Mouse (Mus musculus) G1E-ER4 (cell line): ENCODE results near the gene Zeb2. TPM values are rescaled to one million over a fixed set of nuclear protein-coding genes. Genes with fewer than 3 reads are reported as not detected.

Source experiments
- GATA1 ChIP-seq: IDR thresholded peaks from one replicate; pipeline ENCODE4 v1.8.0; 2012; ENCODE audit warnings: low read length, inconsistent platforms
- polyA plus RNA-seq: library from polyadenylated mRNA; stranded (reverse); fragments of >175 nt; gene quantifications from 2 replicates; pipeline ENCODE4 v1.2.3, GENCODE M21; 2012

Zeb2 gene
- polyA plus RNA-seq, 1 experiment, result 7.6 TPM

DNA sequence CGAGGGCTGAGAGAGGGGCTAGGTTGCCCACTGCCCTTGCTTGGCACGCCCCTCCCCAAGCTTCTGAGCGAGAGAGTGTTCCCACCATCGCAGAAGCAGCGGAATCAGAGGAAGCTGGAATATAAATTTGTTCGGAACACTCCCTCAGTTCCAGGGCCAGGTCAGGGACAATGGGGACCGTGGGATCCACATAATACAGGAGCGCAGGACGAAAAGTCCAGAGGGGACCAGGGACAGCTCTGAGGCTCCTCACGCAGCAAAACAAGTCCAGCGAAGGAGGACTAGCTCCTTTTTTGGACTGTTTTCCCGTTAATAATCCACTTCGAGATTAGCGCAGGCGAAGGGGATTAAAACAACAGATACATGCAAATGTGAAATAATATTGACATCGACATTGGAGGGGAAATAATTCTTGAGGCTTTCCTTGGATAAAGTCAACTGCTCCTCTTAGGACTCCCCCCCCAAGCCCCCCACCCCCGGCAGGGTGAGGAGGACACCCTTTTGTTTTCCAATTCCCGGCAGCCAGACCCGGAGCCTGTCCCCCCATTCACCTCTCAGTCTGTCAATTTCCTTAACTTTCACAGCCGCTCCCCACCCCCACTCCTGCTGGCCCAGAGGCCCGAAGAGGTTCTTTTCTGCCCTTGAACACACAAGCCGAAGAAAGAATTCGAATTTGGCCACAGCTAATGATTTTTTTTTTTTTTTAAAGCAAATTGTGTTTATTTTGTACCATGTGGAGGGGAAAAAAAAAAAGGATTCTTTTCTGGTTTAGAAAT lies 1.3 kb downstream of the Zeb2 start:
- no peak for TF ChIP-seq GATA1

DNA sequence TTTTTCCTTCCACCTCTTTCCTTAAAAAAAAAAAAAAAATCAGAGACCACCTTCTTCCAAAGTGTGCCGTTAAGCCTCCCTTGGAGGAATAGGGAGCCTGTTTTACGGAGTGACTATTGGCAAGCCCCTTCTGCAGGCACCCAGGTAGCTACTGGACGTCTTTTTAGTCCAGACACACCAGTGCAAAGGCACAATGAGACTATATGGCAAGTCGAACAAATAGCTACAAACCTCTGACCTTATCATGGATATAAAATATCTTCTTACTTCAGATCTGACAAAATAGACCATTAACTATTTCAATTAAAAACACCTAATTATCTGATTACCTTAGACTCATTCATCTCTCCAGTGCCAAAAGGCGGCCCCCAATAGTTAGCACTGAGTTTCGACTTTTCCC lies 2.0 kb downstream of the Zeb2 start:
- no peak for TF ChIP-seq GATA1

DNA sequence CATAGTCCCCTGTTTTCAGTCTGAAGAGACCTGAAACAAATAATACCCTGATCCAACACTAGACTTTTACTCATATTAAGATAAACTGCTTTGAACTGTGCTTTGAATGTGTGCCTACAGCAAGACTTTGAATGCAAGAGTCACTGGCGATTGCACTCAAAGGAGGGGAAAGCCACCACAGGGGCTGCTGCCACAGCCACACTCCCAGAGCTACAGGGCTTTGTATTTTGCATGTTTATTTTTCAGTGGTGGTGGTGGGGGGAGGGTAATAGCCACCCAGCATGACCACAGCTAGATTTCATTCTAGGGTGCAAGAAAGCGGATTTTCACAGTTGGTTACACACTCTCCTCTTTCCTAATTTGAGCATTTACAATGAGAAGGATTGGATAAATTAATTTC lies 2.6 kb downstream of the Zeb2 start:
- no peak for TF ChIP-seq GATA1

DNA sequence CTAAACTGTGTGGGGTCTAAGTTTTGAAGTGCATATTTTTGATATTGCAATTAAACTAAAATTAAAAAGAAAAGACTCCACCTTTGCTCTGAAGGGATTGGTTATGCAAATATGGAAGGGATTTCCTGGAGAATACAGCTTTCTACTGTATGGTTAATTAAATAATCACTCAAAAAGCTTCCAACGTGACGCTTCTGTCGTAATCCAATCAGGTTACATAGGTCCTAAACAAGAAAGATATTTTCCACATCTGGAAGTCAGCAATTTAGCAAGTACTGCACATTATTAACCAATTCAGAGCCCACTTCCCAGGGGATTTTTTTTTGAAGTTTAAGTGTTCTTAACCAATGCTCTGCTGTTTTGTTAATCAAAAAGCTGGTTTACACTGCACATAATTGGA lies 3.3 kb downstream of the Zeb2 start:
- TF ChIP-seq GATA1, result no peak

GRCm38 (mm10) chr2:45112891-45113683 lies 4.1 kb downstream of the Zeb2 start:
- TF ChIP-seq GATA1, result no peak

DNA sequence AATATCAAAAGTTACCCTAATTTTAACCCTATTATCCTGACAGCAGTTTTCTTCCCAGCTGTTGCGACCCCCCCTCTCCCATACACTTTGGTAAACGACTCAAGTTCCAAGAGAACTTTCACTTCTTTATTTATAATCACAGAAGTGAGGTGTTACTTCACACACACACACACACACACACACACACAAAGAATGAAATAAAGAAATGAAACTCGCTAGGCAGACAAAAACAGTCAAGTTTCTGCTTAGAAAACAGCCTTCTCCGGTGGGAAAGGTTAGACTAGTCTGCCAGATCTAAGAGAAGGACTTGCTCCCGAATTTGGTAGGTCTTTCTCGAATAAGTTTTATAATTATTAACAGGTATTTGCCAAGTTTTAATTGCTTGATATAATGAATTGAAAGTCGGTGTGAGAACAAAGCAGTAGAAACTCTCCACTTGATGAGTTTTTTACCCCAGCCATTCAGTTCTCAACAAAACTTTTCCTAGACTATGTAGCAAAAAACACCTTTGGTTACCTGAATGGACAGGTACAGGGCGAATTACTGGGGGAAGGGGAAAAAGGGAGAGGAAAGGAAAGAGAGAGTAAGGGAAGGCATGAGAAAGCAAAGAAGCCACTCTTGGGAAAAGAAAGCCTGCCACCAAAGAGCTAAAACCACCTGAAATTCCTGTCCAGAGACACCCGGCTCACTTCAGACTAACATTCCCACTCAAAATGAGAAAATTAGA lies 5.0 kb downstream of the Zeb2 start:
- no peak for TF ChIP-seq GATA1

- TF ChIP-seq GATA1, result no peak
Measured at GRCm38 (mm10) chr2:45110757-45111411, 6.3 kb downstream of the Zeb2 start.

DNA sequence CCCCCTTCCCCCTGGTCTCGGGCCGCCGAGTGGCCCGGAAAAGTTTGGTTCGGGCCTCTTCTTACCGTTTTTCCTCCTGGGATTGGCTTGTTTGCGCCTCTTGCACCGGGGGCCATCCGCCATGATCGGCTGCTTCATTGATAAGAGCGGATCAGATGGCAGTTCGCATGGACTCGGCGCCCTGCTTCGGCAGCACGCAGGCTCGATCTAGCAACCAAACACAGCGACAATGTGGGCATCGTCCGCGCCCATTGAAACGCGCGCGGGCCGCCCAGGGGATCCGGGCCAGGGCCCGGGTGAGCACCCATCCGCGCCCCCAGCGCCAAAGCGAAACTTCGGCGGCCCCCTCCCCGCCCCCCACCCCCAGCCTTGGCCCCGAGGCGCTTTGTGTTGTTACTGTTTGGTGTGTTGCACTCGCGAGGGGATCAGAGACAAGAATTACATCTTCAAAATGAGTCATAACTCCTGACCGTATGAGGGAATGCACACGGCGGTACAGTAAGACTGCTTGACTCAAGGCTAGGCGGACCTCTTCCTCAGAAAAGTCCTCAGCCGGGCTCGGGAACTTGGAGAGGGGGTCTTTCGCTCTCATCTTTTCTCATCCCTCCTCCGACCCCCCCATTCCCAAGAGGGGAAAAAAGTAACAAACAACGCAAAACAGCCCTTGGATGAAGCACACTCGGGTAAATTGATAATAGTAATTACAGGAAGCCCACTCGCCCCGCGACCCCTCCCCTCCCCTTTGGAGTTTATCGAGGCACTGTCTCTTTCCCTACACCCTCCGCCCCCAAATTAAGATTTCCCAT lies 7.0 kb downstream of the Zeb2 start:
- TF ChIP-seq GATA1, result no peak

DNA sequence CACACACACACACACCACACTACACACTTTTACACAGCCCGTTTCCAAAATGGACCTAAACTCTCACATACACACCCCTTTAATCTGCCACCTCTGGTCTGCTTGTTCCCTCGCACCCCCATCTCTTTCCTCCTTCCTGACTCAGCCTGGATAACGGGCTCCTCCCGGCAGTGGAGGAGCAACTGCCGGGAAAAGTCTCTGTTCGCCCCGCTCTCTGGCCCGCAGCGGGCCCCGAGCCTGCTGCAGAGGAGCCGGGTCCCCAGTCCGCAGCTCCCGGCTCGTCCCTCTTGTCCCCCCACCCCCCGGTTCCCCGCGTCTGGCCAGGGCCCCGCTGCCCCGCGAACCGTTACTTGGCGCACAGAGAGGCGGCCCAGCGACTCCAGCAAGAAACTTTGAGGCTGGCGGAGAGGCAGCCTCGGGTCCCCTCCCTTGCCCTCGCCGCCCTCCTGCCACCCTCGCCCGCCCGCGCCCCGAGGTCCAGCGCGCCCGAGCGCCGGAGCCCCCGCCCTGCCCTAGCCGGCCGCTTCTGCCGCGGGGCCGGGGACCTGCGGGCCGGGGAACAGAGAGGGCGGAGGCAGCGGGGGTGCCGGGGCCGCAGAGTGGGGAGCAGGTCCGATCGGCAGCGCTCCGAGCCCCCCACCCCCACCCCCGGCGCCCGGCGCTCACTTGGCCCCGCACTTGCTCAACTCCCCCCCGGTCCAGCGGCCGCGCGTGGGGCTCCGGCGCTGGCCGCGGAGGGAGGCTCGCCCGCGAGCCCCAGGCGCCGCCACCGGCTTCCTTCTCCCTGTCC lies 7.8 kb downstream of the Zeb2 start:
- TF ChIP-seq GATA1, result no peak

DNA sequence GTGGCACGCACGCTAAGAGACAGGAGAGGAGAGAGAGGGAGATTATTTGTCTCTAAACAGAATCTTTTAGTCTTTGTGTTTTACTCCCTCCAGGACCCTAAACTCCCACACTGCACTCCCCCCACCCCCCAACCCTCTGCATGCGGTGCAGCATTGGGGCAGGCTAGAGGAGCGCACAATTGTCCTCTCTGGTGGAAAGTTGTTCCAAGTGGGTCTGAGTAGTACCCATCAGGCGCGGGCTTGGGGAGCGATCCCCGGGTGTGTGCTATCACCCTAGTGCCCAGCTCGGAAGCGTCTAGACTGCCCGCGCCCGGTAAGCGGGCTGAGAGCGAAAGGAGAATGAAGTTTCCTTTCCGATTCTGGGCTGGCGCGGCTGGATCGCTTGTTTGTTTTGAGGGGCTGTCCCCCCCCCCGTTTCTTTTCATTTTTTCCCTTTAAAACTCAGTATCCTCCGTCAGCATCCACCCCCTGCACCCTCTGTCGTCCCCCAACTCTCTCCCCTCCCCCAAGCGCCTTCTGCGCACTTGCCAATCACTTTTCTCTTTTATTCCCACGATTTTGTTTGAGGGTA lies 8.6 kb downstream of the Zeb2 start:
- no peak for TF ChIP-seq GATA1

GRCm38 (mm10) chr2:45107555-45107954 lies 9.6 kb downstream of the Zeb2 start:
- no peak for TF ChIP-seq GATA1

- no peak for TF ChIP-seq GATA1
Measured at GRCm38 (mm10) chr2:45105922-45106851, 11.0 kb downstream of the Zeb2 start.

GRCm38 (mm10) chr2:45105281-45105721 lies 11.9 kb downstream of the Zeb2 start:
- TF ChIP-seq GATA1, result no peak
